ENCODE assay signal across 18 mouse cellular contexts in the genomic region with DNA sequence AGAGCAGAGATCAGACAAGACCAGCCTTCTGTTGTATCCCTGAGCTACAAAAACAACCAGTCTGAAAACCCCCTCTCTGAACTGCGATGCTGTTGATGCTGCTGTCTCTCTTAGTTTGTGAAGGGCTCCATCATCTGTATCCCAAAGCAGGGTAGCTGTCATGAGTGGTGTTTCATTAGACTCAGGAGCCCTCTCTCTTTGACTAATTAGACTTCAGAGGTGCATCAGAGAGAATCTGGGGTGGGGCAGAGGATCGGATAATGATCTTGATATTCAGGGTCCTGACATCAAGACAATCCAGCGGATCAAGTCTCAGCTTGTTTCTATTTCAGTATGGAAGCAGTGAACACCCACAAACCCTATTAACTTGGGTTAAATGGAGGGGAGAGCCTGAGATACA.
DNase-seq lines count a peak whose midpoint lies in the region; ATAC-seq and TF ChIP-seq lines count a peak whose summit lies in the region.
"Had no signal": no experiment of that assay in that cellular context is flagged by ENCODE, and none has a peak within 500 bp of the region (broad histone marks: within the 10 kb centered on the region; RNA-seq: fewer than 3 reads in every experiment).

No protein-coding gene starts in this region.

- no peak overlapping the region for H3K9ac ChIP-seq in forebrain, postnatal 0 days
- no peak overlapping the region for H3K9ac ChIP-seq in hindbrain, postnatal 0 days (replicated peaks; ENCODE audit: low read length)
- no peak overlapping the region for H3K9ac ChIP-seq in midbrain, postnatal 0 days (replicated peaks; ENCODE audit: low read length, poor library complexity, severe bottlenecking)
- H3K9ac ChIP-seq: embryonic facial prominence, embryonic 15.5 days; lung, embryonic 14.5 days had no signal

- peaks cover 46% of the 10 kb centered on the region for H3K4me1 ChIP-seq in forebrain, embryonic 10.5 days
- H3K4me1 ChIP-seq in forebrain, postnatal 0 days (ENCODE audit: insufficient read depth): no peaks in the 10 kb centered on the region
- peaks cover 6% of the 10 kb centered on the region; the same call in 1 of the 2 replicates for H3K4me1 ChIP-seq in hindbrain, postnatal 0 days (ENCODE audit: insufficient read depth, low read length)
- peaks cover 7% of the 10 kb centered on the region; the same call in 1 of the 2 replicates for H3K4me1 ChIP-seq in midbrain, postnatal 0 days (ENCODE audit: insufficient read depth, low read length)

- whole genome bisulfite sequencing in forebrain, embryonic 10.5 days: 68% methylated on average over 3 of the region's 3 CpGs
- 12% methylated on average over 3 of the region's 3 CpGs for WGBS in forebrain, postnatal 0 days
- 23% methylated on average over 3 of the region's 3 CpGs for WGBS in hindbrain, postnatal 0 days
- 12% methylated on average over 3 of the region's 3 CpGs for WGBS in midbrain, postnatal 0 days

- peak overlapping the region; percentile 77 for H3K27ac ChIP-seq in forebrain, embryonic 10.5 days
- H3K27ac ChIP-seq in forebrain, postnatal 0 days (ENCODE audit: low read depth, low read length): 0 out of 2 replicates have a peak overlapping the region, but pooled peaks have one; percentile 35
- peak overlapping the region; percentile 38; the same call in 1 of the 2 replicates for H3K27ac ChIP-seq in hindbrain, postnatal 0 days
- 0 out of 2 replicates have a peak overlapping the region, but pooled peaks have one; percentile 62 for H3K27ac ChIP-seq in midbrain, postnatal 0 days (ENCODE audit: low read depth, low read length)
- H3K27ac ChIP-seq: embryonic facial prominence, embryonic 15.5 days; heart, embryonic 10.5 days had no signal

- no peak for DNase-seq in forebrain, embryonic 10.5 days (ENCODE audit: extremely low spot score, low spot score)
- no peak for DNase-seq in forebrain, postnatal 0 days
- DNase-seq in hindbrain, postnatal 0 days (ENCODE audit: low spot score): no peak
- no peak for DNase-seq in midbrain, postnatal 0 days (ENCODE audit: low spot score)
- DNase-seq in lung, adult 18-20 months: no peak
- DNase-seq in T-cell, adult 2 months (ENCODE audit: low spot score): no peak
- no peak for DNase-seq in kidney, adult 8-10 months
- DNase-seq in right cerebral cortex, adult 2 months (ENCODE audit: low spot score in 2 of 2): no peak
- DNase-seq: embryo, embryonic 11 days; gastrocnemius, postnatal 25 days; heart, postnatal 10 days; liver; lung, embryonic 14.5 days; lung, postnatal 4 days; right cerebral cortex, postnatal 25 days; thymus, postnatal 14 days had no signal

- no peak overlapping the region for H3K4me2 ChIP-seq in forebrain, postnatal 0 days (ENCODE audit: low read depth)
- no peak overlapping the region for H3K4me2 ChIP-seq in hindbrain, postnatal 0 days (ENCODE audit: low read depth, low read length)
- H3K4me2 ChIP-seq in midbrain, postnatal 0 days (ENCODE audit: low read depth, low read length, poor library complexity, severe bottlenecking): no peak overlapping the region
- H3K4me2 ChIP-seq: embryonic facial prominence, embryonic 15.5 days; lung, embryonic 14.5 days had no signal

- H3K36me3 ChIP-seq in forebrain, embryonic 10.5 days (replicated peaks): no peaks in the 10 kb centered on the region
- no peaks in the 10 kb centered on the region for H3K36me3 ChIP-seq in forebrain, postnatal 0 days (ENCODE audit: insufficient read depth)
- H3K36me3 ChIP-seq in hindbrain, postnatal 0 days (ENCODE audit: insufficient read depth, low read length): no peaks in the 10 kb centered on the region
- H3K36me3 ChIP-seq in midbrain, postnatal 0 days (ENCODE audit: insufficient read depth, low read length): no peaks in the 10 kb centered on the region
- H3K36me3 ChIP-seq: embryonic facial prominence, embryonic 15.5 days; heart, embryonic 10.5 days had no signal

- no peak for TF ChIP-seq CTCF in forebrain, postnatal 0 days (IDR thresholded peaks at IDR 0.05; ENCODE audit: low read depth)
- TF ChIP-seq CTCF in hindbrain, postnatal 0 days (IDR thresholded peaks at IDR 0.05; ENCODE audit: low read depth): no peak
- TF ChIP-seq CTCF in midbrain, postnatal 0 days (IDR thresholded peaks at IDR 0.05): no peak

- H3K9me3 ChIP-seq in forebrain, embryonic 10.5 days: no peaks in the 10 kb centered on the region
- no peaks in the 10 kb centered on the region for H3K9me3 ChIP-seq in forebrain, postnatal 0 days (ENCODE audit: low read length)
- H3K9me3 ChIP-seq in hindbrain, postnatal 0 days (ENCODE audit: low read length): no peaks in the 10 kb centered on the region
- H3K9me3 ChIP-seq in midbrain, postnatal 0 days (ENCODE audit: low read length): no peaks in the 10 kb centered on the region
- H3K9me3 ChIP-seq: embryonic facial prominence, embryonic 15.5 days; heart, embryonic 10.5 days had no signal

- H3K4me3 ChIP-seq in forebrain, embryonic 10.5 days: no peak overlapping the region
- H3K4me3 ChIP-seq in forebrain, postnatal 0 days (ENCODE audit: low read depth, low read length): no peak overlapping the region
- H3K4me3 ChIP-seq in hindbrain, postnatal 0 days (ENCODE audit: low read length): no peak overlapping the region
- H3K4me3 ChIP-seq in midbrain, postnatal 0 days (ENCODE audit: low read depth, low read length): no peak overlapping the region
- H3K4me3 ChIP-seq: embryonic facial prominence, embryonic 15.5 days; heart, embryonic 10.5 days had no signal

- no peak for ATAC-seq in forebrain, postnatal 0 days
- peak; percentile 49 for ATAC-seq in hindbrain, postnatal 0 days
- ATAC-seq in midbrain, postnatal 0 days (ENCODE audit: low FRiP score): peak; percentile 11; the same call in 1 of the 2 replicates

- no peaks in the 10 kb centered on the region for H3K27me3 ChIP-seq in forebrain, embryonic 10.5 days (ENCODE audit: poor library complexity, severe bottlenecking)
- no peaks in the 10 kb centered on the region for H3K27me3 ChIP-seq in forebrain, postnatal 0 days (ENCODE audit: insufficient read depth, low read length)
- H3K27me3 ChIP-seq in hindbrain, postnatal 0 days (ENCODE audit: insufficient read depth, low read length): no peaks in the 10 kb centered on the region
- no peaks in the 10 kb centered on the region for H3K27me3 ChIP-seq in midbrain, postnatal 0 days (ENCODE audit: insufficient read depth, low read length)
- H3K27me3 ChIP-seq: embryonic facial prominence, embryonic 15.5 days had no signal
